In genomic region chr15:89309962-89310498, GRCm38 (mm10) we compare ENCODE assay signal across 8 mouse cellular contexts. TPM values are rescaled to one million over a fixed set of nuclear protein-coding genes. Genes with fewer than 3 reads are reported as not detected.
DNase-seq lines count a peak whose midpoint lies in the region.

No protein-coding gene starts in this region.

- intact Hi-C loops in left cerebral cortex, postnatal 4 days (cut with DNase I), result no loop called here

- peak; percentile 84 for DNase-seq in cerebellum, adult 11-12 months
- DNase-seq in cerebellum, postnatal 4 days (ENCODE audit: low spot score in 2 of 2), result no peak
- DNase-seq in 3T3-L1 (ENCODE audit: low read depth, low spot score), result peak; percentile 43
- DNase-seq in cerebellum, postnatal 10 days, result peak; percentile 68 to 81
- peak; percentile 63 for DNase-seq in left cerebral cortex, postnatal 4 days
- peak; percentile 79 for DNase-seq in spleen, postnatal 36 days (ENCODE audit: low spot score in 2 of 2)
- no peak for DNase-seq in urinary bladder, postnatal 4 days (ENCODE audit: low spot score in 2 of 2)
- DNase-seq in kidney, adult 11 months, result no peak

RNA-seq across cellular contexts. Expression of gene Sbf1, which starts 5.1 kb away (rescaled TPM):
- 100 to 1,000 TPM; 192 to 235 TPM for total RNA-seq in left cerebral cortex, postnatal 4 days (2021)

RNA-seq across cellular contexts. Expression of gene Adm2, which starts 12.5 kb away (rescaled TPM):
- total RNA-seq in left cerebral cortex, postnatal 4 days (2021), result not detected

RNA-seq across cellular contexts. Expression of gene Miox, which starts 24.2 kb away (rescaled TPM):
- not detected for total RNA-seq in left cerebral cortex, postnatal 4 days (2021)

RNA-seq across cellular contexts. Expression of gene Lmf2, which starts 45.4 kb away (rescaled TPM):
- total RNA-seq in left cerebral cortex, postnatal 4 days (2021), result 10 to 100 TPM; 22.9 to 36.2 TPM

RNA-seq across cellular contexts. Expression of gene Ncaph2, which starts 45.5 kb away (rescaled TPM):
- total RNA-seq in left cerebral cortex, postnatal 4 days (2021), result 10 to 100 TPM; 86.6 to 93.2 TPM

Comparison
In these comparisons a context has a peak if more than half of its experiments do, and no peak if none do; other contexts are left out.
1. DNase-seq: peak in cerebellum, adult 11-12 months (single experiment), 3T3-L1 (single experiment), cerebellum, postnatal 10 days (2 of 2), left cerebral cortex, postnatal 4 days (single experiment) and spleen, postnatal 36 days (2 of 2); none in cerebellum, postnatal 4 days (0 of 2), urinary bladder, postnatal 4 days (0 of 2) and kidney, adult 11 months (single experiment).